Mouse (Mus musculus): ENCODE measurements at regions not wholly inside any gene's neighbourhood (a gene's known extent, or its start where the extent isn't known, plus 50 kb on each side); places are given as distances from the start of the nearest gene placed in this dataset.
"Not testable (repeated sequence)": the region's sequence is repeated elsewhere in the genome, so short reads cannot be mapped to it uniquely, and the experiment has no call there.

GRCm38 (mm10) chr15:3748072-3748471 is 164.8 kb upstream of the Ghr start:
- TF ChIP-seq GATA1 (IDR thresholded peaks at IDR 0.05; ENCODE audit: borderline replicate concordance, low read length); FLI1 (IDR thresholded peaks at IDR 0.05; ENCODE audit: low read length): not testable (repeated sequence)
